8 mouse cellular contexts compared by ENCODE assay signal in the genomic region with DNA sequence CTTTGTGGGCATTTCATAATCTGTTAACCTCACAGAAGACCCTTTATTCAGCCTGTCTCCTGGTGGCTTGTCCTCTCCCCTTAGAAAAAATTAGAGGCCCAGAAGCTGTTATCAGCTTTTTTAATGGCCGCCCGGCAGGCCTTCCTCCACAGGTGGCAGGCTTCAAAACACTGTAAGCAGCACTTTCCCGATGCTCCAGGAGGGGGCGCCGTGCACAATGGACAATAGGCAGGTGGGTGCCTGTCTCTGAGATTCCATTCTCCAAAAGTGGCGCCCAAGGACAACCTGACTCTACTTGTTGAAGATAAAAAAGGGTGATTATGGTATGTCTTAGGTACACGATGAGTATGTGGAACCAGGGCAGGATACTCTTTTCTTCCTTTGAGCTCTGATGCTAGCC.
DNase-seq lines count a peak whose midpoint lies in the region; ATAC-seq lines count a peak whose summit lies in the region.

No protein-coding gene starts in this region.

- H3K27ac ChIP-seq in intestine, embryonic 14.5 days (ENCODE audit: low read depth) = no peak overlapping the region
- H3K27ac ChIP-seq in intestine, embryonic 15.5 days = no peak overlapping the region

- H3K4me2 ChIP-seq in intestine, embryonic 14.5 days (ENCODE audit: low read length) = no peak overlapping the region
- no peak overlapping the region for H3K4me2 ChIP-seq in intestine, embryonic 15.5 days (replicated peaks)

- ATAC-seq in intestine, embryonic 14.5 days (replicated peaks; ENCODE audit: low FRiP score, low TSS enrichment, low read depth) = no peak
- no peak for ATAC-seq in intestine, embryonic 15.5 days
- no peak for ATAC-seq in activated CD4-positive, CD25-positive, alpha-beta regulatory T cell, adult 4 months

- no peak overlapping the region for H3K4me3 ChIP-seq in intestine, embryonic 14.5 days (ENCODE audit: low read depth, low read length)
- no peak overlapping the region for H3K4me3 ChIP-seq in intestine, embryonic 15.5 days (replicated peaks)

- DNase-seq in intestine, embryonic 14.5 days (ENCODE audit: low spot score) = peak; percentile 79
- DNase-seq in adrenal gland, adult (ENCODE audit: inconsistent age in 2 of 2, low spot score in 1 of 2) = peak; percentile 27 to 74
- peak; percentile 52 to 80 for DNase-seq in cerebellum, postnatal 4 days (ENCODE audit: low spot score in 2 of 2)
- peak; percentile 38 for DNase-seq in kidney, postnatal 10 days
- DNase-seq in lung, adult 18-20 months = peak; percentile 40 to 49
- peak; percentile 75 for DNase-seq in right cerebral cortex, postnatal 4 days

- no peaks in the 10 kb centered on the region for H3K27me3 ChIP-seq in intestine, embryonic 14.5 days (replicated peaks; ENCODE audit: control insufficient read depth, insufficient read depth, low read length)
- H3K27me3 ChIP-seq in intestine, embryonic 15.5 days (replicated peaks) = no peaks in the 10 kb centered on the region

- H3K4me1 ChIP-seq in intestine, embryonic 14.5 days (replicated peaks; ENCODE audit: control insufficient read depth, insufficient read depth, low read length) = no peaks in the 10 kb centered on the region
- H3K4me1 ChIP-seq in intestine, embryonic 15.5 days (replicated peaks) = no peaks in the 10 kb centered on the region

- no peaks in the 10 kb centered on the region for H3K36me3 ChIP-seq in intestine, embryonic 14.5 days (ENCODE audit: control insufficient read depth, insufficient read depth, low read length)
- H3K36me3 ChIP-seq in intestine, embryonic 15.5 days = no peaks in the 10 kb centered on the region

- H3K9me3 ChIP-seq in intestine, embryonic 14.5 days (ENCODE audit: control insufficient read depth, low read length) = no peaks in the 10 kb centered on the region
- no peaks in the 10 kb centered on the region for H3K9me3 ChIP-seq in intestine, embryonic 15.5 days

- 43% methylated on average over 7 of the region's 7 CpGs for WGBS in intestine, embryonic 14.5 days
- 24% methylated on average over 7 of the region's 7 CpGs for WGBS in intestine, embryonic 15.5 days

- no peak overlapping the region for H3K9ac ChIP-seq in intestine, embryonic 14.5 days (ENCODE audit: low read length)
- H3K9ac ChIP-seq in intestine, embryonic 15.5 days = no peak overlapping the region
